Mouse (Mus musculus) CH12.LX (cell line): ENCODE results near the gene Arhgef10l. TPM values are rescaled to one million over a fixed set of nuclear protein-coding genes. Genes with fewer than 3 reads are reported as not detected.

ENCODE experiments used
- DNase-seq: peaks from one replicate; pipeline ENCODE4 v3.0.0-alpha.2; 2013; ENCODE audit errors: extremely low read depth
- H3K27ac ChIP-seq: 2 replicates; pipeline ENCODE4 v1.5.1; 2012; ENCODE audit warnings: low read depth, mild to moderate bottlenecking, control low read depth, moderate library complexity; ENCODE audit not compliant: insufficient read depth
- H3K27me3 ChIP-seq: replicated peaks from 2 replicates; pipeline ENCODE3; 2012; ENCODE audit warnings: inconsistent platforms
- H3K36me3 ChIP-seq, 2 experiments: replicated peaks in 1 of 2; 2 replicates each; pipeline versions ENCODE3 to v1.6.1; 2012; ENCODE audit warnings: inconsistent platforms in 1 of 2, low read length in 1 of 2, mild to moderate bottlenecking in 1 of 2, mixed read lengths in 1 of 2, moderate library complexity in 1 of 2; ENCODE audit not compliant: control insufficient read depth in 1 of 2, insufficient read depth in 1 of 2
- H3K4me1 ChIP-seq, 2 experiments: 2 replicates each; pipeline ENCODE4 v1.6.1; 2012; ENCODE audit warnings: inconsistent platforms in 1 of 2, moderate library complexity in 1 of 2; ENCODE audit not compliant: insufficient read depth in 2 of 2, control insufficient read depth in 1 of 2
- H3K4me2 ChIP-seq: 2 replicates; pipeline ENCODE4 v1.6.1; 2012; ENCODE audit warnings: low read depth, mild to moderate bottlenecking, control low read depth; ENCODE audit not compliant: poor library complexity, insufficient read depth, severe bottlenecking
- H3K4me3 ChIP-seq, 3 experiments: fragments of 150-350 bp in 1 of 3; sonication (generic) in 1 of 3; replicated peaks in 1 of 3; 2 replicates each; pipeline versions ENCODE3 to v1.5.1; 2011 to 2012; ENCODE audit warnings: low read depth in 2 of 3, low read length in 2 of 3, mild to moderate bottlenecking in 2 of 3, moderate library complexity in 2 of 3, control low read depth in 1 of 3, improper control_type of control experiment in 1 of 3, inconsistent platforms in 1 of 3, mixed read lengths in 1 of 3; ENCODE audit not compliant: poor library complexity in 1 of 3
- H3K79me2 ChIP-seq: replicated peaks from 2 replicates; pipeline ENCODE4 v1.6.1; 2012; ENCODE audit warnings: mild to moderate bottlenecking, moderate library complexity; ENCODE audit not compliant: control insufficient read depth, poor library complexity, insufficient read depth, severe bottlenecking; ENCODE audit errors: extremely low read depth
- H3K9ac ChIP-seq: 2 replicates; pipeline ENCODE4 v1.6.1; 2012; ENCODE audit warnings: low read depth, mild to moderate bottlenecking, control low read depth, moderate library complexity; ENCODE audit not compliant: insufficient read depth
- H3K9me3 ChIP-seq: replicated peaks from 2 replicates; pipeline ENCODE3; 2012; ENCODE audit warnings: low read length, inconsistent platforms, mixed read lengths
- BHLHE40 ChIP-seq: IDR thresholded peaks from 2 replicates; pipeline ENCODE4 v1.6.1; 2011; ENCODE audit warnings: mild to moderate bottlenecking, low read depth, low read length, improper control_type of control experiment
- CHD2 ChIP-seq: IDR thresholded peaks from 2 replicates; pipeline ENCODE4 v1.6.1; 2011; ENCODE audit warnings: low read length, improper control_type of control experiment
- CTCF ChIP-seq, 2 experiments: IDR thresholded peaks in 1 of 2; conservative IDR thresholded peaks in 1 of 2; 2 replicates each; pipeline ENCODE4 v1.5.1; 2011 to 2012; ENCODE audit warnings: low read depth in 2 of 2, low read length in 2 of 2, improper control_type of control experiment in 1 of 2, inconsistent platforms in 1 of 2, mild to moderate bottlenecking in 1 of 2, moderate library complexity in 1 of 2
- ELF1 ChIP-seq: IDR thresholded peaks from 2 replicates; pipeline ENCODE4 v1.6.1; 2014; ENCODE audit warnings: low read depth, mild to moderate bottlenecking, inconsistent platforms, low read length, improper control_type of control experiment
- EP300 ChIP-seq: IDR thresholded peaks from 2 replicates; pipeline ENCODE4 v1.6.1; 2011; ENCODE audit warnings: low read length, improper control_type of control experiment
- GABPA ChIP-seq: IDR thresholded peaks from 2 replicates; pipeline ENCODE4 v1.6.1; 2012; ENCODE audit warnings: low read depth, low read length, improper control_type of control experiment, inconsistent platforms; ENCODE audit not compliant: insufficient replicate concordance
- JUN ChIP-seq: IDR thresholded peaks from 2 replicates; pipeline ENCODE4 v1.6.1; 2011; ENCODE audit warnings: low read depth, mild to moderate bottlenecking, low read length, improper control_type of control experiment, moderate library complexity; ENCODE audit not compliant: insufficient read depth
- JUND ChIP-seq: conservative IDR thresholded peaks from 2 replicates; pipeline ENCODE4 v1.6.1; 2011; ENCODE audit warnings: low read depth, low read length, improper control_type of control experiment
- MAFK ChIP-seq: IDR thresholded peaks from 2 replicates; pipeline ENCODE4 v1.6.1; 2011; ENCODE audit warnings: low read length, improper control_type of control experiment; ENCODE audit not compliant: insufficient replicate concordance
- MXI1 ChIP-seq: IDR thresholded peaks from 2 replicates; pipeline ENCODE4 v1.6.1; 2011; ENCODE audit warnings: mild to moderate bottlenecking, low read depth, low read length, improper control_type of control experiment
- MYC ChIP-seq: IDR thresholded peaks from 2 replicates; pipeline ENCODE4 v1.6.1; 2011; ENCODE audit warnings: low read depth, mild to moderate bottlenecking, improper control_type of control experiment, low read length
- NELFE ChIP-seq: IDR thresholded peaks from 2 replicates; pipeline ENCODE4 v1.6.1; 2011; ENCODE audit warnings: low read depth, low read length, improper control_type of control experiment
- NRF1 ChIP-seq: IDR thresholded peaks from 2 replicates; pipeline ENCODE4 v1.6.1; 2014; ENCODE audit warnings: low read depth, mild to moderate bottlenecking, inconsistent platforms, low read length, improper control_type of control experiment, moderate library complexity
- POLR2A ChIP-seq: IDR thresholded peaks from 2 replicates; pipeline ENCODE4 v1.6.1; 2011; ENCODE audit warnings: low read depth, mild to moderate bottlenecking, improper control_type of control experiment, low read length
- RCOR1 ChIP-seq: conservative IDR thresholded peaks from 2 replicates; pipeline ENCODE4 v1.6.1; 2012; ENCODE audit warnings: low read depth, mild to moderate bottlenecking, inconsistent platforms, low read length, improper control_type of control experiment
- SIN3A ChIP-seq: IDR thresholded peaks from 2 replicates; pipeline ENCODE4 v1.6.1; 2012; ENCODE audit warnings: low read length, improper control_type of control experiment, inconsistent platforms
- TBP ChIP-seq: conservative IDR thresholded peaks from 2 replicates; pipeline ENCODE4 v1.6.1; 2011; ENCODE audit warnings: low read depth, low read length, improper control_type of control experiment
- TCF12 ChIP-seq: IDR thresholded peaks from 2 replicates; pipeline ENCODE4 v1.6.1; 2014; ENCODE audit warnings: low read depth, mild to moderate bottlenecking, inconsistent platforms, low read length, improper control_type of control experiment
- UBTF ChIP-seq: IDR thresholded peaks from 2 replicates; pipeline ENCODE4 v1.6.1; 2012; ENCODE audit warnings: low read depth, mild to moderate bottlenecking, inconsistent platforms, low read length, improper control_type of control experiment, moderate library complexity
- USF1 ChIP-seq: IDR thresholded peaks from 2 replicates; pipeline ENCODE4 v1.6.1; 2014; ENCODE audit warnings: low read depth, mild to moderate bottlenecking, inconsistent platforms, low read length, improper control_type of control experiment
- USF2 ChIP-seq: conservative IDR thresholded peaks from 2 replicates; pipeline ENCODE4 v1.6.1; 2011; ENCODE audit warnings: low read depth, low read length, improper control_type of control experiment
- ZKSCAN1 ChIP-seq: IDR thresholded peaks from 2 replicates; pipeline ENCODE4 v1.6.1; 2012; ENCODE audit warnings: low read depth, inconsistent platforms, low read length, improper control_type of control experiment, borderline replicate concordance
- ZNF384 ChIP-seq: IDR thresholded peaks from 2 replicates; pipeline ENCODE4 v1.6.1; 2012; ENCODE audit warnings: low read depth, low read length, improper control_type of control experiment, inconsistent platforms
- dilution Hi-C: fragments of 300-500 bp; cut with MboI; formaldehyde crosslinking; loops from 2 replicates; pipeline ENCODE4 v1.14.3; 2020; ENCODE audit warnings: low sequenced_read_pairs; ENCODE audit not compliant: extremely low pct_unique_long_range_greater_than_20kb, extremely low pct_ligation_motif_present
- in situ Hi-C: fragments of 300-500 bp; cut with MboI; formaldehyde crosslinking; loops from 3 replicates; pipeline ENCODE4 v1.14.3; 2019; ENCODE audit warnings: low sequenced_read_pairs, low pct_ligation_motif_present, low pct_unique_long_range_greater_than_20kb, mixed read lengths
- polyA plus RNA-seq: library from polyadenylated mRNA; unstranded; fragments of >175 nt; gene quantifications from 2 replicates; pipeline ENCODE4 v1.2.1, GENCODE M21; 2012; ENCODE audit warnings: low read depth; ENCODE audit not compliant: insufficient read length
- total RNA-seq, 2 experiments: library from RNA; depleted of rRNA; stranded (reverse); fragments of 300-350 nt in 1 of 2; fragments of >200 nt in 1 of 2; gene quantifications; 2 replicates each; pipeline ENCODE4 v1.2.3; 2012 to 2014

The Arhgef10l gene
- total and polyA plus RNA-seq, 3 experiments: 4.5 to 15.8 (median 10.2) TPM

GRCm38 (mm10) chr4:140554552-140554951 lies 111.3 kb downstream of the Arhgef10l start:
- Histone ChIP-seq H3K27ac (no peak overlapping the region), H3K9me3 (no peaks in the 10 kb centered on the region)
- dilution Hi-C loops: no loop called here
- TF ChIP-seq UBTF: no peak
- no peak for TF ChIP-seq USF2
- no peak for TF ChIP-seq EP300
- no peak for TF ChIP-seq MAFK
- TF ChIP-seq MXI1: no peak
- no peak for TF ChIP-seq CTCF (conservative IDR thresholded peaks at IDR 0.05 in 1 of 2, IDR thresholded peaks at IDR 0.05 in 1 of 2; ENCODE audit: low read depth in 2 of 2, low read length in 2 of 2)
- no peak for TF ChIP-seq ZNF384
- TF ChIP-seq, all 38 proteins: peak for 0
- H3K4me2 ChIP-seq: no peak overlapping the region
- peaks cover 0 to 91% of the 10 kb centered on the region in 2 experiments for H3K36me3 ChIP-seq
- DNase-seq: peak; percentile 29
- H3K4me1 ChIP-seq: peaks cover 6 to 9% of the 10 kb centered on the region in 2 experiments
- no peaks in the 10 kb centered on the region for H3K79me2 ChIP-seq
- H3K4me3 ChIP-seq: no peak overlapping the region
- no peaks in the 10 kb centered on the region for H3K27me3 ChIP-seq
- in situ Hi-C loops: loop anchor here (10.0 kb wide), 1 partner anchor 120 kb away; no protein-coding TSS in a partner anchor
- H3K9ac ChIP-seq: no peak overlapping the region

- Histone ChIP-seq H3K4me2 (no peak overlapping the region), H3K79me2 (no peaks in the 10 kb centered on the region), H3K36me3 (peaks cover 0 to 88% of the 10 kb centered on the region in 2 experiments), H3K9ac (no peak overlapping the region), H3K27me3 (no peaks in the 10 kb centered on the region), H3K9me3 (no peaks in the 10 kb centered on the region), H3K4me1 (peaks cover 6% of the 10 kb centered on the region in 2 experiments), H3K4me3 (no peak overlapping the region), H3K27ac (no peak overlapping the region)
- dilution Hi-C loops: no loop called here
- in situ Hi-C loops: loop anchor here (10.0 kb wide), 1 partner anchor 123 kb away; no protein-coding TSS in a partner anchor
- DNase-seq: no peak
- TF ChIP-seq RCOR1: no peak
- no peak for TF ChIP-seq NRF1
- no peak for TF ChIP-seq GABPA
- no peak for TF ChIP-seq POLR2A
- TF ChIP-seq ZNF384: no peak
- TF ChIP-seq ZKSCAN1: no peak
- TF ChIP-seq JUND: no peak
- TF ChIP-seq ELF1: no peak
- no peak for TF ChIP-seq BHLHE40
- TF ChIP-seq NELFE: no peak
- TF ChIP-seq SIN3A: no peak
- TF ChIP-seq USF1: no peak
- no peak for TF ChIP-seq TCF12
- TF ChIP-seq UBTF: no peak
- no peak for TF ChIP-seq TBP
- TF ChIP-seq CHD2: no peak
- no peak for TF ChIP-seq MYC
- no peak for TF ChIP-seq JUN
Measured at GRCm38 (mm10) chr4:140551766-140552165, 114.0 kb downstream of the Arhgef10l start.
